Mouse (Mus musculus): ENCODE data around the gene Pde4dip. TPM values are rescaled to one million over a fixed set of nuclear protein-coding genes. Genes with fewer than 3 reads are reported as not detected.

The Pde4dip gene
- total and polyA plus RNA-seq, 2 experiments from 2014 or later, result 47.6 to 93.6 TPM

DNA sequence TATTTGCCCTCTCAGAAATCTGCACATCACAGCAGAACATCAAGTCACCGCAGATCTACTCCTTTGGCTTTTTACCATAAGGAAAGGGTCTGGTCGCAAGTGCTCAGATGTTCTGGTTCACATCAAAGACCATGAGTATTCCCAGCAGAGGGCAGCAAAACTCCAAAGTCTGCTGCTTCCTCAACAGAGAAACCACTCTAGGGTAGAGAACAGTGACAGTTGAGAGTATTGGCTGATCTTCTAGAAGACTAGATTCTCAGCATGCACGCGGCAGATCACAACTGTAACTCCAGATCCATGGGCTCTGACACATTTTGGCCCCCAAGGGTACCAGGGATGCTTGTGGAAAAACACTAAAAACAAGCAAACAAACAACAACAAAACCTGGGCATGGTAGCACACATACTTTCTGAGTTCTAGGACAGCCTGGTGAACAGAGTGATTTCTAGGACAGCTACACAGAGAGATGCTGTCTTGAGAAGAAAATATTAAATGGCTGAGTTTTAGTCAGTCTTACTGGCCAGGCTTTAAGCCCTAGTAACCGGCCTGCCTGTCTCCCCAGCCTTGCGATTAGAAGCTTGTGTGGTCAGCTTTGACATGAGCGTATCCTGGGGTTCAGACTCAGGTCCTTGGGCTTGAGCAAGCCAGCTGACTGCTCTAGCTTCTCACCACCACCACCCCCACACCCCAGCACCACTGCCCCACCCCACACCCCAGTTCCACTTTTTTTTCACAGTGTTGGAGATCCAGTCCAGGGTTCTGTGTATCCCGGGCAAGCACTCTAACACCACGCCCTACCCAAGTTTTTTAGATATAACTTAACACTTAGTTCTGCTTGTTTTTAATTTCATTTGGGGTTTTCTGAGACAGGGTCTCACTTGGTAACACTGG, 40.7 kb upstream of the Pde4dip start:
- peak; percentile 42 for ATAC-seq (ENCODE audit: low FRiP score)

DNA sequence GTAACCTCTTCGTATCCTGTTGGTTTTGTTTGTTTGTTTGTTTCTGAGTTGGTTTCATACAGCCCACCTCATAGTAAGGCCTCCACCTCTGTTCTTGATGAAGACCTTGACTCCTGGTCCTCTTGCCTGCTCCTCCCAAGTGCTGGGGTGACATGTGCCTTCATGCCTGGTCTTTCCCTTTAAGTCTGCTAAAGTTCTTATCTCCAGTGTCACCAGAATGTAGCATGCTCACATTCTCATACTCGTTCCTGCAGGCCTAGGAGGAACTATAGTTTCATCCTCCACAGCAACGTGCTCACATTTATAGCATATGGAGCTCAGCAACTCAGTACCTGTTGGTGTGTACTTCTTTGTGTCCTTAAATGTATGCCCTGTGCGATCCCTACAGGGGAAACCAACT, 38.8 kb upstream of the Pde4dip start:
- TF ChIP-seq CTCF (IDR thresholded peaks at IDR 0.05), result no peak
- 81% methylated on average over 4 of the region's 4 CpGs for WGBS
- no peak overlapping the region for H3K9ac ChIP-seq (replicated peaks; ENCODE audit: low read length, poor library complexity, severe bottlenecking)
- no peak overlapping the region for H3K4me2 ChIP-seq (ENCODE audit: low read depth, low read length, poor library complexity, severe bottlenecking)
- H3K27ac ChIP-seq (ENCODE audit: low read depth, low read length), result no peak overlapping the region
- no peaks in the 10 kb centered on the region for H3K27me3 ChIP-seq (ENCODE audit: insufficient read depth, low read length)
- H3K9me3 ChIP-seq (ENCODE audit: low read length), result no peaks in the 10 kb centered on the region
- H3K4me3 ChIP-seq (ENCODE audit: low read depth, low read length), result no peak overlapping the region
- H3K36me3 ChIP-seq (ENCODE audit: insufficient read depth, low read length), result 0 out of 2 replicates have a peak, but pooled peaks cover 4% of the 10 kb centered on the region
- no peak for ATAC-seq (ENCODE audit: low FRiP score)
- H3K4me1 ChIP-seq (ENCODE audit: insufficient read depth, low read length), result no peaks in the 10 kb centered on the region; the same call in 1 of the 2 replicates
- no peak for DNase-seq (ENCODE audit: low spot score)

More for the DNA sequence above, 40.7 kb upstream of the Pde4dip start:
- H3K36me3 ChIP-seq (ENCODE audit: insufficient read depth, low read length), result no peaks in the 10 kb centered on the region
- no peak overlapping the region for H3K27ac ChIP-seq (ENCODE audit: low read depth, low read length)
- H3K9ac ChIP-seq (replicated peaks; ENCODE audit: low read length, poor library complexity, severe bottlenecking), result no peak overlapping the region
- WGBS, result 58% methylated on average over 9 of the region's 9 CpGs
- peak; percentile 94 for TF ChIP-seq CTCF (IDR thresholded peaks at IDR 0.05)
- H3K4me1 ChIP-seq (ENCODE audit: insufficient read depth, low read length), result no peaks in the 10 kb centered on the region; the same call in 1 of the 2 replicates
- no peak overlapping the region for H3K4me3 ChIP-seq (ENCODE audit: low read depth, low read length)
- no peaks in the 10 kb centered on the region for H3K27me3 ChIP-seq (ENCODE audit: insufficient read depth, low read length)
- peak; percentile 94 for DNase-seq (ENCODE audit: low spot score)
- no peak overlapping the region for H3K4me2 ChIP-seq (ENCODE audit: low read depth, low read length, poor library complexity, severe bottlenecking)
- H3K9me3 ChIP-seq (ENCODE audit: low read length), result no peaks in the 10 kb centered on the region

DNA sequence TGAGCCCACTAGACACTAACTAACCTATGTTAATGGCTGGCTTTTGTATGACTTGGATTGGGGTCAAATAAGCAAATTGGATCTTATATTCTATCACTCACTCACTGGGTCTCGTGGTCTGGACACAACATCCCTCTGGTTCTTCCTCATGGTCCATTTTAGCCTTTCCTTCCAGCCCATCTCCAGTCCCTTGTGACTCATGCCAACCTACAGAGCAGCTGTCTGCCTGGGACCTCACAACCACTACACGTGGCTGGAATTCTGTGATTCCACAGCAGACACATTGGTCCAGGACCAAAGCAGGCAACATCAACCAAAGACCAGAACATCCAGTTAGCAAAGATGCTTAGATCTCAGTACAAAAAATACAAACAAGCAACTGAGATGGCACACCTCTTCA, 36.7 kb upstream of the Pde4dip start:
- Histone ChIP-seq H3K27me3 (ENCODE audit: insufficient read depth, low read length) (no peaks in the 10 kb centered on the region), H3K9ac (replicated peaks; ENCODE audit: low read length, poor library complexity, severe bottlenecking) (no peak overlapping the region), H3K9me3 (ENCODE audit: low read length) (no peaks in the 10 kb centered on the region), H3K4me3 (ENCODE audit: low read depth, low read length) (no peak overlapping the region), H3K36me3 (ENCODE audit: insufficient read depth, low read length) (peaks cover 8% of the 10 kb centered on the region; the same call in 1 of the 2 replicates), H3K27ac (ENCODE audit: low read depth, low read length) (no peak overlapping the region), H3K4me2 (ENCODE audit: low read depth, low read length, poor library complexity, severe bottlenecking) (no peak overlapping the region), H3K4me1 (ENCODE audit: insufficient read depth, low read length) (no peaks in the 10 kb centered on the region)
- ATAC-seq (ENCODE audit: low FRiP score), result no peak
- no peak for TF ChIP-seq CTCF (IDR thresholded peaks at IDR 0.05)
- 91% methylated on average over 2 of the region's 2 CpGs for WGBS
- no peak for DNase-seq (ENCODE audit: low spot score)

DNA sequence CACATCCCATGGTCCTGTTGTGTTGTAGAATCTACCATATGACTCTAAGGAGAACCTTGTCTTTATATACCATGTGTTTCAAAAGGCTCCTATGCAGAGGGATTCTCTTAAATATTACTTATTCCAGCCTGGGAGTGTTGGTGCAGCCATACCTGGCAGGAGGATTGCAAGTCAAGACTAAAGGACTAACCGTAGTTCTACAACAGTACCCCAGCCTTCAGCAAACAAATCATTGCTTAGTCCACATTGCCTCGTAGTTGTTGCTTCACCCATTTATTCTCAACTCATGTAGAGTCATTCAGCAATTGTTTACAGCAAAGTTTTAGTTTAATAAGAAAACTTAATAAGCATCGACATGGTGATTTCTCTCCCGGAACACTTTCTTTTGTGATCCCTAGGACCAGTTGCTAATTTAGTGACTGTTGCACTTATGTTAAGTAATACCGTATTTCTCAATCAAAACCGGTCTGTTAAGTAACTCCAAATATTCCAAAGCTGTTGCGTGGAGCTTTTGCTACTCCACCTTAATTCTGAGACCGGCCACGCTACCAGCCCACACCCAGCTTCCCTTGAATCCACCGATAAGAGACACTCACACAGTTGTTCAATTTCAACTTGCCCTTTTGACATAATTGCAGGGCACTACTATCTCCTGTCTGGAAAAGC, 30.5 kb upstream of the Pde4dip start:
- ATAC-seq (ENCODE audit: low FRiP score) (no peak), DNase-seq (ENCODE audit: low spot score) (no peak)
- Histone ChIP-seq H3K9me3 (ENCODE audit: low read length) (no peaks in the 10 kb centered on the region), H3K27me3 (ENCODE audit: insufficient read depth, low read length) (no peaks in the 10 kb centered on the region), H3K4me2 (ENCODE audit: low read depth, low read length, poor library complexity, severe bottlenecking) (no peak overlapping the region), H3K27ac (ENCODE audit: low read depth, low read length) (no peak overlapping the region), H3K4me3 (ENCODE audit: low read depth, low read length) (no peak overlapping the region), H3K4me1 (ENCODE audit: insufficient read depth, low read length) (no peaks in the 10 kb centered on the region), H3K36me3 (ENCODE audit: insufficient read depth, low read length) (peaks cover 26% of the 10 kb centered on the region), H3K9ac (replicated peaks; ENCODE audit: low read length, poor library complexity, severe bottlenecking) (no peak overlapping the region)
- TF ChIP-seq CTCF (IDR thresholded peaks at IDR 0.05), result no peak
- 97% methylated on average over 10 of the region's 10 CpGs for WGBS

DNA sequence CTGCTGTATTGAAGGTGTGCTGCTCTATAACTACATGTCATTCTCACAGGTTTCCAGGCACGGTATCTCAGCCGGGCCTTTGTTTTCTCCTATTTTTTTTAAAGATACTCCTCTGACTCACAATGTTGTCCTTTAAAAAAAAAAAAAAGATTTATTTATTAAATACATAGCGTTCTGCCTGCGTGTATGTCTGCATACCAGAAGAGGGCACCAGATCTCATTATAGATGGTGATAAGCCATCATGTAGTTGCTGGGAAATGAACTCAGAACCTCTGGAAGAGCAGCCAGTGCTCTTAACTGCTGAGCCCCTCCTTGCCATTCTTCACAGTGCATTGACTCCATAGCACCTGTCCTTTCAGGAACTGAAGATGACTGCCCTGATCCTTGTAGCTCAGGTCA, 26.6 kb upstream of the Pde4dip start:
- TF ChIP-seq CTCF (IDR thresholded peaks at IDR 0.05), result peak; percentile 74
- 74% methylated on average over 4 of the region's 4 CpGs for WGBS
- ATAC-seq (ENCODE audit: low FRiP score), result no peak

DNA sequence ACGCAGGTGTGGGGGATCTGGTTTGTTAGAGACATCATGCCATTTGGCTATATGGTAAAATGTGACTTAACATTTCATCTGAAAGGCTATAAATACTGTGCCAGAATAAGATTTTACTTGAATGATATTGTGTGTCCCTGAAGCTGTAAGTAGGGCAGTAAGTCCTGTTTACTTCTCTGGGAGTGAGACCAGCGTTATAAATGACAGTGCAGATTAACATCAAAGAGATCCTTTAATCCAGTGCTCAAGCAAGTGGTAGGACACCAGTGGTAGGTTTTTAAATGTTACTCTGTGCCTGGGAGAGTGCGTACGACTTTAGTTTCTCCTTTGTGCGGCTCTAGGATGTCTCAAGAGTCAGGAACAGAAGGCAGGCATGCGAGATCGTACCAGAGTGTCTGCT, 22.6 kb upstream of the Pde4dip start:
- 86% methylated on average over 7 of the region's 7 CpGs for WGBS
- DNase-seq (ENCODE audit: low spot score), result no peak
- Histone ChIP-seq H3K9me3 (ENCODE audit: low read length) (no peaks in the 10 kb centered on the region), H3K36me3 (ENCODE audit: insufficient read depth, low read length) (peaks cover 16% of the 10 kb centered on the region), H3K27me3 (ENCODE audit: insufficient read depth, low read length) (no peaks in the 10 kb centered on the region), H3K9ac (replicated peaks; ENCODE audit: low read length, poor library complexity, severe bottlenecking) (no peak overlapping the region), H3K4me1 (ENCODE audit: insufficient read depth, low read length) (no peaks in the 10 kb centered on the region), H3K4me2 (ENCODE audit: low read depth, low read length, poor library complexity, severe bottlenecking) (no peak overlapping the region), H3K4me3 (ENCODE audit: low read depth, low read length) (no peak overlapping the region), H3K27ac (ENCODE audit: low read depth, low read length) (no peak overlapping the region)
- TF ChIP-seq CTCF (IDR thresholded peaks at IDR 0.05), result no peak
- no peak for ATAC-seq (ENCODE audit: low FRiP score)

More for the DNA sequence above, 26.6 kb upstream of the Pde4dip start:
- Histone ChIP-seq H3K27ac (ENCODE audit: low read depth, low read length) (no peak overlapping the region), H3K4me3 (ENCODE audit: low read depth, low read length) (no peak overlapping the region), H3K9me3 (ENCODE audit: low read length) (no peaks in the 10 kb centered on the region), H3K4me1 (ENCODE audit: insufficient read depth, low read length) (no peaks in the 10 kb centered on the region), H3K4me2 (ENCODE audit: low read depth, low read length, poor library complexity, severe bottlenecking) (no peak overlapping the region), H3K27me3 (ENCODE audit: insufficient read depth, low read length) (no peaks in the 10 kb centered on the region), H3K9ac (replicated peaks; ENCODE audit: low read length, poor library complexity, severe bottlenecking) (no peak overlapping the region), H3K36me3 (ENCODE audit: insufficient read depth, low read length) (peaks cover 21% of the 10 kb centered on the region)
- DNase-seq (ENCODE audit: low spot score), result peak; percentile 40

Data from midbrain, postnatal 0 days (tissue).